Mouse (Mus musculus) erythroblast, embryonic 14.5 days (primary cell): ENCODE measurements around the gene Olfr59. TPM values are rescaled to one million over a fixed set of nuclear protein-coding genes. Genes with fewer than 3 reads are reported as not detected.

Experiments
- H3K27me3 ChIP-seq: 2 replicates; pipeline ENCODE4 v1.6.1; 2012; ENCODE audit warnings: inconsistent platforms; ENCODE audit not compliant: control insufficient read depth
- H3K36me3 ChIP-seq: 2 replicates; pipeline ENCODE4 v1.6.1; 2012; ENCODE audit warnings: mild to moderate bottlenecking, inconsistent platforms; ENCODE audit not compliant: control insufficient read depth
- H3K4me1 ChIP-seq: 2 replicates; pipeline ENCODE4 v1.6.1; 2012; ENCODE audit warnings: inconsistent platforms; ENCODE audit not compliant: control insufficient read depth
- H3K4me3 ChIP-seq: replicated peaks from 2 replicates; pipeline ENCODE3; 2012; ENCODE audit warnings: moderate library complexity, mild to moderate bottlenecking, inconsistent platforms
- H3K9me3 ChIP-seq: 2 replicates; pipeline ENCODE4 v1.6.1; 2012; ENCODE audit warnings: low read length, inconsistent platforms, mixed read lengths; ENCODE audit not compliant: control insufficient read depth
- GATA1 ChIP-seq: IDR thresholded peaks from 2 replicates; pipeline ENCODE4 v1.6.1; 2012; ENCODE audit warnings: low read length, inconsistent platforms, mixed read lengths
- TAL1 ChIP-seq: IDR thresholded peaks from 3 replicates; pipeline ENCODE4 v1.6.1; 2012; ENCODE audit warnings: low read length, inconsistent platforms, mixed read lengths
- polyA plus RNA-seq: library from polyadenylated mRNA; stranded (reverse); fragments of >175 nt; gene quantifications from 2 replicates; pipeline ENCODE4 v1.2.3, GENCODE M21; 2012

Gene Olfr59
- polyA plus RNA-seq = not detected in 2 replicates

- Histone ChIP-seq H3K4me3 (no peak within 1 kb of the TSS), H3K4me1 (no peaks in the 10 kb centered on the region), H3K9me3 (peaks cover 8% of the 10 kb centered on the region), H3K36me3 (no peaks in the 10 kb centered on the region), H3K27me3 (no peaks in the 10 kb centered on the region)
- TF ChIP-seq TAL1 (no peak), GATA1 (no peak)
These were observed at the start of gene Olfr59 for GRCm38 (mm10) chr11:74283436-74283835. Olfr59 (plus strand) TSS chr11:74283736.

- Histone ChIP-seq H3K36me3 (no peaks in the 10 kb centered on the region), H3K27me3 (no peaks in the 10 kb centered on the region), H3K4me1 (no peaks in the 10 kb centered on the region), H3K4me3 (no peak overlapping the region), H3K9me3 (peaks cover 22% of the 10 kb centered on the region)
- TF ChIP-seq GATA1 (no peak), TAL1 (no peak)
These were observed 42.3 kb upstream of the Olfr59 start for GRCm38 (mm10) chr11:74241201-74241600.

GRCm38 (mm10) chr11:74259508-74259907 lies 24.0 kb upstream of the Olfr59 start, which contains the start of gene Olfr406:
Olfr406 (plus strand) TSS chr11:74259808.
- Histone ChIP-seq H3K4me1 (no peaks in the 10 kb centered on the region), H3K36me3 (no peaks in the 10 kb centered on the region), H3K9me3 (peaks cover 7% of the 10 kb centered on the region), H3K27me3 (no peaks in the 10 kb centered on the region), H3K4me3 (no peak within 1 kb of the TSS)
- TF ChIP-seq TAL1 (no peak), GATA1 (no peak)

- Histone ChIP-seq H3K36me3 (no peaks in the 10 kb centered on the region), H3K4me1 (no peaks in the 10 kb centered on the region), H3K27me3 (no peaks in the 10 kb centered on the region), H3K9me3 (no peaks in the 10 kb centered on the region), H3K4me3 (no peak overlapping the region)
- TF ChIP-seq TAL1 = no peak
- no peak for TF ChIP-seq GATA1
These were observed 3.7 kb downstream of the Olfr59 start for GRCm38 (mm10) chr11:74287256-74287655.

GRCm38 (mm10) chr11:74326044-74326443 lies 42.5 kb downstream of the Olfr59 start:
- H3K27me3 ChIP-seq = no peaks in the 10 kb centered on the region
- no peaks in the 10 kb centered on the region for H3K36me3 ChIP-seq
- no peaks in the 10 kb centered on the region for H3K4me1 ChIP-seq
- H3K9me3 ChIP-seq = no peaks in the 10 kb centered on the region
- H3K4me3 ChIP-seq = no peak overlapping the region
- TF ChIP-seq GATA1 (no peak), TAL1 (no peak)

- TF ChIP-seq TAL1 (no peak), GATA1 (no peak)
- Histone ChIP-seq H3K9me3 (no peaks in the 10 kb centered on the region), H3K36me3 (no peaks in the 10 kb centered on the region), H3K4me3 (no peak overlapping the region), H3K27me3 (no peaks in the 10 kb centered on the region), H3K4me1 (no peaks in the 10 kb centered on the region)
These were observed 45.2 kb downstream of the Olfr59 start for GRCm38 (mm10) chr11:74328781-74329180.

GRCm38 (mm10) chr11:74337931-74338330 lies 54.4 kb downstream of the Olfr59 start, which contains the start of gene Olfr410:
Olfr410 (minus strand) TSS chr11:74338031.
- H3K9me3 ChIP-seq = no peaks in the 10 kb centered on the region
- H3K27me3 ChIP-seq = no peaks in the 10 kb centered on the region
- H3K4me3 ChIP-seq = no peak within 1 kb of the TSS
- no peaks in the 10 kb centered on the region for H3K4me1 ChIP-seq
- no peaks in the 10 kb centered on the region for H3K36me3 ChIP-seq
- TF ChIP-seq GATA1 (no peak), TAL1 (no peak)

Other genes with a start within 250 kb of the Olfr59 start
- not detected in 2 replicates for gene Olfr139, start 227.2 kb upstream of the Olfr59 start, polyA plus RNA-seq
- not detected in 2 replicates for gene Olfr399, start 227.1 kb upstream of the Olfr59 start, polyA plus RNA-seq
- gene Zfp616, start 213.8 kb upstream of the Olfr59 start, polyA plus RNA-seq = not detected in 2 replicates
- gene Olfr401, start 170.0 kb upstream of the Olfr59 start, polyA plus RNA-seq = not detected in 2 replicates
- gene Olfr402, start 130.2 kb upstream of the Olfr59 start, polyA plus RNA-seq = not detected in 2 replicates
- 0.16 TPM in 1 of 2 replicates, not detected in the other for gene Olfr403, start 97.5 kb upstream of the Olfr59 start, polyA plus RNA-seq
- not detected in 2 replicates for gene Olfr43, start 72.4 kb upstream of the Olfr59 start, polyA plus RNA-seq
- gene Olfr406, start 23.9 kb upstream of the Olfr59 start, polyA plus RNA-seq = not detected in 2 replicates
- 0.01 TPM in 1 of 2 replicates, not detected in the other for gene Olfr410, start 54.3 kb downstream of the Olfr59 start, polyA plus RNA-seq
- gene Olfr411, start 68.9 kb downstream of the Olfr59 start, polyA plus RNA-seq = not detected in 2 replicates
- not detected in 2 replicates for gene Olfr412, start 78.3 kb downstream of the Olfr59 start, polyA plus RNA-seq